Mouse (Mus musculus): ENCODE data around the gene U2af2. TPM values are rescaled to one million over a fixed set of nuclear protein-coding genes. Genes with fewer than 3 reads are reported as not detected.

The U2af2 gene
- polyA plus RNA-seq, 1 experiment from 2014 or later, result 222 TPM

- no peak for DNase-seq (ENCODE audit: low spot score)
- no peak overlapping the region for H3K4me3 ChIP-seq (ENCODE audit: low read depth, low read length)
- peaks cover 48% of the 10 kb centered on the region for H3K36me3 ChIP-seq (ENCODE audit: control insufficient read depth, insufficient read depth, low read length)
- no peak overlapping the region for H3K4me2 ChIP-seq (ENCODE audit: low read depth, low read length, severe bottlenecking)
- no peak for ATAC-seq (replicated peaks; ENCODE audit: low FRiP score)
- H3K9ac ChIP-seq (ENCODE audit: low read length), result no peak overlapping the region
- H3K27me3 ChIP-seq (ENCODE audit: control insufficient read depth, insufficient read depth, low read length), result no peaks in the 10 kb centered on the region
- 73% methylated on average over 46 of the region's 46 CpGs for WGBS
- H3K9me3 ChIP-seq (ENCODE audit: control insufficient read depth, low read length), result peaks cover 29% of the 10 kb centered on the region
- no peaks in the 10 kb centered on the region for H3K4me1 ChIP-seq (replicated peaks; ENCODE audit: control insufficient read depth, insufficient read depth, low read length)
- H3K27ac ChIP-seq (ENCODE audit: low read depth, low read length), result no peak overlapping the region
Measured at GRCm38 (mm10) chr7:5031496-5031895, 30.4 kb upstream of the U2af2 start.

- Histone ChIP-seq H3K9ac (ENCODE audit: low read length) (no peak within 1 kb of the TSS), H3K27ac (ENCODE audit: low read depth, low read length) (no peak within 1 kb of the TSS), H3K36me3 (ENCODE audit: control insufficient read depth, insufficient read depth, low read length) (peaks cover 45% of the 10 kb centered on the region), H3K4me3 (ENCODE audit: low read depth, low read length) (no peak within 1 kb of the TSS), H3K9me3 (ENCODE audit: control insufficient read depth, low read length) (peaks cover 29% of the 10 kb centered on the region), H3K4me1 (replicated peaks; ENCODE audit: control insufficient read depth, insufficient read depth, low read length) (no peaks in the 10 kb centered on the region), H3K27me3 (ENCODE audit: control insufficient read depth, insufficient read depth, low read length) (no peaks in the 10 kb centered on the region), H3K4me2 (ENCODE audit: low read depth, low read length, severe bottlenecking) (no peak within 1 kb of the TSS)
- WGBS, result 83% methylated on average over 3 of the region's 3 CpGs
- ATAC-seq (replicated peaks; ENCODE audit: low FRiP score) (no peak), DNase-seq (ENCODE audit: low spot score) (no peak)
Measured at GRCm38 (mm10) chr7:5033818-5034217, 28.1 kb upstream of the U2af2 start, which contains the start of gene 4632433K11Rik. Gene 4632433K11Rik, plus strand, starts transcription at chr7:5034118.

GRCm38 (mm10) chr7:5035628-5036027, 26.3 kb upstream of the U2af2 start:
- H3K9ac ChIP-seq (ENCODE audit: low read length), result no peak overlapping the region
- no peak overlapping the region for H3K4me3 ChIP-seq (ENCODE audit: low read depth, low read length)
- no peak overlapping the region for H3K4me2 ChIP-seq (ENCODE audit: low read depth, low read length, severe bottlenecking)
- 93% methylated on average over 17 of the region's 17 CpGs for WGBS
- ATAC-seq (replicated peaks; ENCODE audit: low FRiP score) (no peak), DNase-seq (ENCODE audit: low spot score) (no peak)
- H3K9me3 ChIP-seq (ENCODE audit: control insufficient read depth, low read length), result peaks cover 15% of the 10 kb centered on the region
- peaks cover 27% of the 10 kb centered on the region for H3K36me3 ChIP-seq (ENCODE audit: control insufficient read depth, insufficient read depth, low read length)
- H3K4me1 ChIP-seq (replicated peaks; ENCODE audit: control insufficient read depth, insufficient read depth, low read length), result no peaks in the 10 kb centered on the region
- no peaks in the 10 kb centered on the region for H3K27me3 ChIP-seq (ENCODE audit: control insufficient read depth, insufficient read depth, low read length)
- H3K27ac ChIP-seq (ENCODE audit: low read depth, low read length), result no peak overlapping the region

DNA sequence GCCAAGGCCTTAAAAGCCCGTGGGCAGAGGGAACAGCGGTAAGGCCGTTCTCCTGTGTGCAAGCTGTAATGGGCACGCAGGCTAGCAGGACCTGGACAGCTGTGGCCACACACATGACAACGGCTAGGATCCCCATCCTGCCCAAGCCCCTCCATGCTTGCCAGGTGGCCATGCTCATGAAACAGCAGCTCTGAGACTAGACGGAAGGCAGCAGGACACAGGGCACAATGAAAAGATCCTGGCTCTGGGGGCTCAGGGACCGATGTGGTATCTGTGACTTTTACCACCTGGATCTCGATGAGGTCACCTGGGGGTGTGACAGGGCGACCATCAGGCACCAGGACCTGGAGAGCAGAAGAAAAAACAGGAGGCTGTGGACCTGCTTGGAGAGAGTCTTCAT, 25.8 kb upstream of the U2af2 start:
- 91% methylated on average over 9 of the region's 9 CpGs for WGBS
- ATAC-seq (replicated peaks; ENCODE audit: low FRiP score) (no peak), DNase-seq (ENCODE audit: low spot score) (no peak)
- Histone ChIP-seq H3K4me1 (replicated peaks; ENCODE audit: control insufficient read depth, insufficient read depth, low read length) (no peaks in the 10 kb centered on the region), H3K27me3 (ENCODE audit: control insufficient read depth, insufficient read depth, low read length) (no peaks in the 10 kb centered on the region), H3K4me3 (ENCODE audit: low read depth, low read length) (no peak overlapping the region), H3K4me2 (ENCODE audit: low read depth, low read length, severe bottlenecking) (no peak overlapping the region), H3K36me3 (ENCODE audit: control insufficient read depth, insufficient read depth, low read length) (peaks cover 22% of the 10 kb centered on the region), H3K27ac (ENCODE audit: low read depth, low read length) (no peak overlapping the region), H3K9me3 (ENCODE audit: control insufficient read depth, low read length) (peaks cover 9% of the 10 kb centered on the region), H3K9ac (ENCODE audit: low read length) (no peak overlapping the region)

DNA sequence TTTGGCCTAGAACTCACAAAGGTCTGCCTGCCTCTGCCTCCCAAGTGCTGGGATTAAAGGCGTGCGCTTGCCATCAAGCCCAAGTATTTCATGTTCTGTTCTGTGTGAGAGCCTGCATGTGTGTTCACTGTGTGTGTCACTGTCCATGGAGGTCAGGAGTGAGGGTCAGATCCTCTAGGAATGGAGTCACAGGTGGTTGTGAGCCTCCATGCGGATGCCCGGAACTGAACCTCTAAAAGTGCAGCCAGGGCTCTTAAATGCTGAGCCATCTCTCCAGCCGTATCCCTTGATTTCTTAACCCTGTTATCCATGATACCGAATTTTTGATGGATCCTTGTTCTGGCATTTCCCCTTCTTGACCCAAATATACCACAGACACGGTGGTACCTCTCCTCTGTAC, 24.9 kb upstream of the U2af2 start:
- 94% methylated on average over 7 of the region's 7 CpGs for WGBS
- no peak overlapping the region for H3K4me3 ChIP-seq (ENCODE audit: low read depth, low read length)
- peaks cover 13% of the 10 kb centered on the region for H3K36me3 ChIP-seq (ENCODE audit: control insufficient read depth, insufficient read depth, low read length)
- H3K9ac ChIP-seq (ENCODE audit: low read length), result no peak overlapping the region
- ATAC-seq (replicated peaks; ENCODE audit: low FRiP score), result no peak
- no peak for DNase-seq (ENCODE audit: low spot score)
- H3K27me3 ChIP-seq (ENCODE audit: control insufficient read depth, insufficient read depth, low read length), result no peaks in the 10 kb centered on the region
- H3K4me2 ChIP-seq (ENCODE audit: low read depth, low read length, severe bottlenecking), result no peak overlapping the region
- H3K4me1 ChIP-seq (replicated peaks; ENCODE audit: control insufficient read depth, insufficient read depth, low read length), result no peaks in the 10 kb centered on the region
- H3K27ac ChIP-seq (ENCODE audit: low read depth, low read length), result no peak overlapping the region
- H3K9me3 ChIP-seq (ENCODE audit: control insufficient read depth, low read length), result peaks cover under 1% of the 10 kb centered on the region; the same call in 1 of the 2 replicates

DNA sequence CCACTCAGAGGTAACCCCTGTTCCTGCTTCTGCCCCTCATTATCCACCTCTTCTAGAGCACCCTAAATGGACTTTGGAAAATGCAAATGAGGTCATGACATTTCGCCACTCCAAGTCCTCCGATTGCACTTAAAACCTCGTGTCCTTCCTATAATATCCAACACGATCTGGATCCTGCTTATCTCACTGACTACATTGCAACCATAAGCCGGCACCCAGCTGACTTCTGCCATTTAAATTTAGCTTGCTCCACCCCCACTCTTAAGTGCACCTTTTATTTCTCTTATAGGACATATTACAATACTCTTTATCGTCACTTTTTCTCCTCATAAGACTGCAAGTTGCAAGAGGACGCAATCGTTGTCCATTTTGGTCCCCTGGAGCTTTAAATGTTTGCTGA, 24.5 kb upstream of the U2af2 start:
- Histone ChIP-seq H3K36me3 (ENCODE audit: control insufficient read depth, insufficient read depth, low read length) (peaks cover 8% of the 10 kb centered on the region; the same call in 1 of the 2 replicates), H3K4me1 (replicated peaks; ENCODE audit: control insufficient read depth, insufficient read depth, low read length) (no peaks in the 10 kb centered on the region), H3K27ac (ENCODE audit: low read depth, low read length) (no peak overlapping the region), H3K9me3 (ENCODE audit: control insufficient read depth, low read length) (no peaks in the 10 kb centered on the region), H3K4me3 (ENCODE audit: low read depth, low read length) (no peak overlapping the region), H3K27me3 (ENCODE audit: control insufficient read depth, insufficient read depth, low read length) (no peaks in the 10 kb centered on the region), H3K9ac (ENCODE audit: low read length) (no peak overlapping the region), H3K4me2 (ENCODE audit: low read depth, low read length, severe bottlenecking) (peak overlapping the region; percentile 49; the same call in 1 of the 2 replicates)
- WGBS, result 88% methylated on average over 8 of the region's 8 CpGs
- ATAC-seq (replicated peaks; ENCODE audit: low FRiP score) (no peak), DNase-seq (ENCODE audit: low spot score) (no peak)

- H3K36me3 ChIP-seq (ENCODE audit: control insufficient read depth, insufficient read depth, low read length), result peaks cover 2% of the 10 kb centered on the region; the same call in 1 of the 2 replicates
- H3K4me1 ChIP-seq (replicated peaks; ENCODE audit: control insufficient read depth, insufficient read depth, low read length), result no peaks in the 10 kb centered on the region
- peak; percentile 95 for DNase-seq (ENCODE audit: low spot score)
- peak; percentile 96 for ATAC-seq (replicated peaks; ENCODE audit: low FRiP score)
- WGBS, result under 1% methylated on average over 48 of the region's 48 CpGs
- no peaks in the 10 kb centered on the region for H3K27me3 ChIP-seq (ENCODE audit: control insufficient read depth, insufficient read depth, low read length)
- H3K9ac ChIP-seq (ENCODE audit: low read length), result peak within 1 kb of the TSS; percentile 75
- peak within 1 kb of the TSS; percentile 64 for H3K4me3 ChIP-seq (ENCODE audit: low read depth, low read length)
- peak within 1 kb of the TSS; percentile 49 for H3K4me2 ChIP-seq (ENCODE audit: low read depth, low read length, severe bottlenecking)
- no peaks in the 10 kb centered on the region for H3K9me3 ChIP-seq (ENCODE audit: control insufficient read depth, low read length)
- peak within 1 kb of the TSS; percentile 93 for H3K27ac ChIP-seq (ENCODE audit: low read depth, low read length)
Measured at GRCm38 (mm10) chr7:5038109-5038732, 23.7 kb upstream of the U2af2 start, which contains the start of gene Zfp784. Gene Zfp784, minus strand, starts transcription at chr7:5038446.

DNA sequence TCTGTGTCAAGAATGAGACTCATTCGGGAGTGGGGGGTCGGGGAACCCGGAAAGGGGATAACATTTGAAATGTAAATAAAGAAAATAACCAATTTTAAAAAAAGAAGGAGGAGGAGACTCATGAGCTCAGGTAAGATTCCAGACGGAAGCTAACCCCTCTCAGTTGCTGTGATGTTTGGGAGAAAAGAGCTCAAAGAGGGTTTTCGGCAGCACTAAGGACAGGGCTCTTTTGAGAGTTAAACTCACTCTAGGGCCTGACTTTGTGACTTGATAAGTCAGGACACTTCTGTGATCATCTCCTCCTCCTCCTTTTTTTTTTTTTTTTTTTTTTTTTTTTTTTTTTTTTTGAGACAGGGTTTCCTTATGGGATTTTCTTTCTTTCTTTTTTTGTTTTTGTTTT, 23.0 kb upstream of the U2af2 start:
- peak overlapping the region; percentile 75 for H3K9ac ChIP-seq (ENCODE audit: low read length)
- H3K27ac ChIP-seq (ENCODE audit: low read depth, low read length), result peak overlapping the region; percentile 93; the same call in 1 of the 2 replicates
- DNase-seq (ENCODE audit: low spot score) (no peak), ATAC-seq (replicated peaks; ENCODE audit: low FRiP score) (no peak)
- peak overlapping the region; percentile 64 for H3K4me3 ChIP-seq (ENCODE audit: low read depth, low read length)
- H3K9me3 ChIP-seq (ENCODE audit: control insufficient read depth, low read length), result no peaks in the 10 kb centered on the region
- H3K4me1 ChIP-seq (replicated peaks; ENCODE audit: control insufficient read depth, insufficient read depth, low read length), result no peaks in the 10 kb centered on the region
- peak overlapping the region; percentile 49 for H3K4me2 ChIP-seq (ENCODE audit: low read depth, low read length, severe bottlenecking)
- no peaks in the 10 kb centered on the region for H3K27me3 ChIP-seq (ENCODE audit: control insufficient read depth, insufficient read depth, low read length)
- 39% methylated on average over 5 of the region's 5 CpGs for WGBS
- peaks cover 2% of the 10 kb centered on the region; the same call in 1 of the 2 replicates for H3K36me3 ChIP-seq (ENCODE audit: control insufficient read depth, insufficient read depth, low read length)

- Histone ChIP-seq H3K27ac (ENCODE audit: low read depth, low read length) (no peak overlapping the region), H3K4me1 (replicated peaks; ENCODE audit: control insufficient read depth, insufficient read depth, low read length) (no peaks in the 10 kb centered on the region), H3K9me3 (ENCODE audit: control insufficient read depth, low read length) (no peaks in the 10 kb centered on the region), H3K27me3 (ENCODE audit: control insufficient read depth, insufficient read depth, low read length) (no peaks in the 10 kb centered on the region), H3K4me3 (ENCODE audit: low read depth, low read length) (no peak overlapping the region), H3K36me3 (ENCODE audit: control insufficient read depth, insufficient read depth, low read length) (no peaks in the 10 kb centered on the region), H3K9ac (ENCODE audit: low read length) (no peak overlapping the region), H3K4me2 (ENCODE audit: low read depth, low read length, severe bottlenecking) (no peak overlapping the region)
- no peak for ATAC-seq (replicated peaks; ENCODE audit: low FRiP score)
- no peak for DNase-seq (ENCODE audit: low spot score)
- WGBS, result 77% methylated on average over 2 of the region's 2 CpGs
Measured at GRCm38 (mm10) chr7:5044981-5045380, 17.0 kb upstream of the U2af2 start.

Data from forebrain, embryonic 11.5 days (tissue).